Mouse (Mus musculus) heart, adult 8-10 months (tissue): ENCODE results near the gene Col6a5. TPM values are rescaled to one million over a fixed set of nuclear protein-coding genes. Genes with fewer than 3 reads are reported as not detected.
A peak's percentile ranks its signal among the peaks of the same experiment; 100 is the strongest.

Source experiments
- DNase-seq: peaks from one replicate; pipeline ENCODE4 v3.0.0; 2022; ENCODE audit warnings: low spot score
- total RNA-seq, 4 experiments: library from RNA; stranded (reverse); gene quantifications; 2 replicates each; pipeline ENCODE4 v1.2.4; 2022

Gene Col6a5
- total RNA-seq, result under 1 TPM; 0.11 to 0.25 (median 0.18) TPM

GRCm38 (mm10) chr9:105960533-105960932 lies at the start of gene Col6a5:
Gene Col6a5, minus strand, starts transcription at chr9:105960643.
- peak; percentile 38 for DNase-seq

- no peak for DNase-seq
Observed at GRCm38 (mm10) chr9:105997955-105998354, 37.5 kb upstream of the Col6a5 start.

- no peak for DNase-seq
Observed at GRCm38 (mm10) chr9:105992425-105992824, 32.0 kb upstream of the Col6a5 start.

GRCm38 (mm10) chr9:105990099-105990498 lies 29.7 kb upstream of the Col6a5 start:
- DNase-seq, result no peak

- DNase-seq, result no peak
Observed at GRCm38 (mm10) chr9:105989468-105989867, 29.0 kb upstream of the Col6a5 start.

- peak; percentile 13 for DNase-seq
Observed at GRCm38 (mm10) chr9:105988096-105988495, 27.7 kb upstream of the Col6a5 start.

- no peak for DNase-seq
Observed at GRCm38 (mm10) chr9:105984931-105985519, 24.6 kb upstream of the Col6a5 start.

- DNase-seq, result no peak
Observed at GRCm38 (mm10) chr9:105978479-105978878, 18.0 kb upstream of the Col6a5 start.

GRCm38 (mm10) chr9:105976871-105977270 lies 16.4 kb upstream of the Col6a5 start:
- DNase-seq, result no peak

GRCm38 (mm10) chr9:105976314-105976713 lies 15.9 kb upstream of the Col6a5 start:
- no peak for DNase-seq

GRCm38 (mm10) chr9:105973736-105974135 lies 13.3 kb upstream of the Col6a5 start:
- DNase-seq, result no peak

- no peak for DNase-seq
Observed at GRCm38 (mm10) chr9:105972031-105972430, 11.6 kb upstream of the Col6a5 start.

GRCm38 (mm10) chr9:105971351-105971894 lies 11.0 kb upstream of the Col6a5 start:
- DNase-seq, result no peak

- no peak for DNase-seq
Observed at GRCm38 (mm10) chr9:105970901-105971300, 10.5 kb upstream of the Col6a5 start.

GRCm38 (mm10) chr9:105967976-105968375 lies 7.5 kb upstream of the Col6a5 start:
- no peak for DNase-seq

- no peak for DNase-seq
Observed at GRCm38 (mm10) chr9:105959116-105959515, 1.3 kb downstream of the Col6a5 start.

- no peak for DNase-seq
Observed at GRCm38 (mm10) chr9:105949755-105950154, 10.7 kb downstream of the Col6a5 start.

- DNase-seq, result no peak
Observed at GRCm38 (mm10) chr9:105947577-105947976, 12.9 kb downstream of the Col6a5 start.

GRCm38 (mm10) chr9:105933816-105934215 lies 26.6 kb downstream of the Col6a5 start:
- DNase-seq, result no peak

GRCm38 (mm10) chr9:105929287-105929686 lies 31.2 kb downstream of the Col6a5 start:
- no peak for DNase-seq

- no peak for DNase-seq
Observed at GRCm38 (mm10) chr9:105928406-105929071, 31.9 kb downstream of the Col6a5 start.

- no peak for DNase-seq
Observed at GRCm38 (mm10) chr9:105923659-105924058, 36.8 kb downstream of the Col6a5 start.

- no peak for DNase-seq
Observed at GRCm38 (mm10) chr9:105915186-105915585, 45.3 kb downstream of the Col6a5 start.
